Mouse (Mus musculus) MEL (cell line): Measurements from ENCODE around the gene Foxq1. TPM values are rescaled to one million over a fixed set of nuclear protein-coding genes. Genes with fewer than 3 reads are reported as not detected.
A peak's percentile ranks its signal among the peaks of the same experiment; 100 is the strongest.

Experiments
- DNase-seq: peaks from one replicate; pipeline ENCODE4 v3.0.0; 2011; ENCODE audit warnings: low read depth, low spot score
- H3K27ac ChIP-seq: 2 replicates; pipeline ENCODE4 v1.5.1; 2012; ENCODE audit warnings: low read depth, mild to moderate bottlenecking, control low read depth, low read length, moderate library complexity; ENCODE audit not compliant: control insufficient read depth
- H3K27me3 ChIP-seq, 2 experiments: fragments of 150-350 bp in 1 of 2; sonication (generic) in 1 of 2; 2 replicates each; pipeline ENCODE4 v1.6.1; 2012; ENCODE audit warnings: low read length in 2 of 2, mild to moderate bottlenecking in 2 of 2, improper control_type of control experiment in 1 of 2, moderate library complexity in 1 of 2; ENCODE audit not compliant: insufficient read depth in 2 of 2, control insufficient read depth in 1 of 2
- H3K36me3 ChIP-seq, 2 experiments: 2 replicates each; pipeline ENCODE4 v1.6.1; 2012 to 2014; ENCODE audit warnings: low read length in 2 of 2, improper control_type of control experiment in 1 of 2, inconsistent platforms in 1 of 2, mild to moderate bottlenecking in 1 of 2; ENCODE audit not compliant: insufficient read depth in 2 of 2, control insufficient read depth in 1 of 2
- H3K4me1 ChIP-seq, 2 experiments: fragments of 150-350 bp in 1 of 2; sonication (generic) in 1 of 2; 2 replicates each; pipeline ENCODE4 v1.6.1; 2012; ENCODE audit warnings: low read length in 2 of 2, improper control_type of control experiment in 1 of 2, mild to moderate bottlenecking in 1 of 2; ENCODE audit not compliant: insufficient read depth in 2 of 2, control insufficient read depth in 1 of 2
- H3K4me3 ChIP-seq, 2 experiments: fragments of 150-350 bp in 1 of 2; sonication (generic) in 1 of 2; 2 replicates each; pipeline ENCODE4 v1.5.1; 2012; ENCODE audit warnings: low read depth in 2 of 2, low read length in 2 of 2, mild to moderate bottlenecking in 2 of 2, moderate library complexity in 2 of 2, control low read depth in 1 of 2, improper control_type of control experiment in 1 of 2; ENCODE audit not compliant: control insufficient read depth in 1 of 2, insufficient read depth in 1 of 2
- H3K79me2 ChIP-seq: 2 replicates; pipeline ENCODE4 v1.6.1; 2012; ENCODE audit warnings: mild to moderate bottlenecking, low read length, moderate library complexity; ENCODE audit not compliant: control insufficient read depth, poor library complexity, insufficient read depth
- H3K9ac ChIP-seq: 2 replicates; pipeline ENCODE4 v1.6.1; 2012; ENCODE audit warnings: low read depth, mild to moderate bottlenecking, control low read depth, low read length, moderate library complexity; ENCODE audit not compliant: control insufficient read depth, poor library complexity, severe bottlenecking
- H3K9me3 ChIP-seq: fragments of 150-350 bp; sonication (generic); replicated peaks from 2 replicates; pipeline ENCODE4 v1.6.1; 2012; ENCODE audit warnings: mild to moderate bottlenecking, low read length, improper control_type of control experiment, moderate library complexity; ENCODE audit not compliant: insufficient read depth
- BHLHE40 ChIP-seq: IDR thresholded peaks from 2 replicates; pipeline ENCODE4 v1.6.1; 2012; ENCODE audit warnings: low read depth, mild to moderate bottlenecking, inconsistent platforms, low read length, improper control_type of control experiment, borderline replicate concordance
- CHD1 ChIP-seq: IDR thresholded peaks from 2 replicates; pipeline ENCODE4 v1.6.1; 2012; ENCODE audit warnings: low read depth, mild to moderate bottlenecking, inconsistent platforms, low read length, improper control_type of control experiment
- CTCF ChIP-seq, 3 experiments: IDR thresholded peaks in 2 of 3; conservative IDR thresholded peaks in 1 of 3; 2 replicates each; pipeline ENCODE4 v1.5.1; 2011 to 2012; ENCODE audit warnings: low read length in 3 of 3, low read depth in 2 of 3, mild to moderate bottlenecking in 2 of 3, improper control_type of control experiment in 1 of 3, inconsistent platforms in 1 of 3, mixed read lengths in 1 of 3, moderate library complexity in 1 of 3; ENCODE audit not compliant: control insufficient read depth in 1 of 3, insufficient read depth in 1 of 3, poor library complexity in 1 of 3, severe bottlenecking in 1 of 3
- ELF1 ChIP-seq: IDR thresholded peaks from 2 replicates; pipeline ENCODE4 v1.6.1; 2014; ENCODE audit warnings: low read depth, mild to moderate bottlenecking, inconsistent platforms, low read length, improper control_type of control experiment, moderate library complexity
- EP300 ChIP-seq, 2 experiments: IDR thresholded peaks; 2 replicates each; pipeline ENCODE4 v1.6.1; 2011; ENCODE audit warnings: improper control_type of control experiment in 2 of 2, low read length in 2 of 2, low read depth in 1 of 2, mild to moderate bottlenecking in 1 of 2
- ETS1 ChIP-seq: IDR thresholded peaks from 2 replicates; pipeline ENCODE4 v1.6.1; 2012; ENCODE audit warnings: low read depth, mild to moderate bottlenecking, inconsistent platforms, low read length, improper control_type of control experiment, moderate library complexity
- GATA1 ChIP-seq: IDR thresholded peaks from 2 replicates; pipeline ENCODE4 v1.6.1; 2011; ENCODE audit warnings: low read depth, low read length, improper control_type of control experiment
- HCFC1 ChIP-seq: IDR thresholded peaks from 2 replicates; pipeline ENCODE4 v1.6.1; 2012; ENCODE audit warnings: low read depth, mild to moderate bottlenecking, inconsistent platforms, low read length, improper control_type of control experiment, moderate library complexity
- JUND ChIP-seq: IDR thresholded peaks from 2 replicates; pipeline ENCODE4 v1.6.1; 2011; ENCODE audit warnings: low read depth, mild to moderate bottlenecking, improper control_type of control experiment, low read length
- KAT2A ChIP-seq: conservative IDR thresholded peaks from 2 replicates; pipeline ENCODE4 v1.6.1; 2012; ENCODE audit warnings: low read depth, low read length, improper control_type of control experiment, inconsistent platforms
- MAFK ChIP-seq: IDR thresholded peaks from 2 replicates; pipeline ENCODE4 v1.6.1; 2011; ENCODE audit warnings: low read depth, mild to moderate bottlenecking, low read length, improper control_type of control experiment, borderline replicate concordance
- MAX ChIP-seq: IDR thresholded peaks from 2 replicates; pipeline ENCODE4 v1.6.1; 2011; ENCODE audit warnings: low read length, improper control_type of control experiment
- MEF2A ChIP-seq: IDR thresholded peaks from 2 replicates; pipeline ENCODE4 v1.6.1; 2014; ENCODE audit warnings: low read depth, mild to moderate bottlenecking, inconsistent platforms, low read length, improper control_type of control experiment; ENCODE audit not compliant: poor library complexity, insufficient replicate concordance, severe bottlenecking; ENCODE audit errors: extremely low read depth
- MXI1 ChIP-seq: IDR thresholded peaks from 2 replicates; pipeline ENCODE4 v1.6.1; 2011; ENCODE audit warnings: mild to moderate bottlenecking, low read depth, low read length, improper control_type of control experiment
- MYB ChIP-seq: IDR thresholded peaks from 2 replicates; pipeline ENCODE4 v1.6.1; 2011; ENCODE audit warnings: mild to moderate bottlenecking, low read depth, low read length, improper control_type of control experiment
- MYC ChIP-seq: IDR thresholded peaks from 2 replicates; pipeline ENCODE4 v1.6.1; 2011; ENCODE audit warnings: low read depth, mild to moderate bottlenecking, low read length, improper control_type of control experiment, moderate library complexity
- NRF1 ChIP-seq: IDR thresholded peaks from 2 replicates; pipeline ENCODE4 v1.6.1; 2014; ENCODE audit warnings: low read depth, mild to moderate bottlenecking, inconsistent platforms, low read length, improper control_type of control experiment, moderate library complexity; ENCODE audit not compliant: poor library complexity, insufficient read depth, severe bottlenecking
- POLR2AphosphoS2 ChIP-seq: IDR thresholded peaks from 2 replicates; pipeline ENCODE4 v1.6.1; 2011; ENCODE audit warnings: low read length, improper control_type of control experiment
- POLR2AphosphoS5 ChIP-seq: IDR thresholded peaks from 2 replicates; pipeline ENCODE4 v1.6.1; 2012; ENCODE audit warnings: low read depth, borderline replicate concordance, mild to moderate bottlenecking, inconsistent platforms, low read length, moderate library complexity, mixed read lengths
- RAD21 ChIP-seq: IDR thresholded peaks from 2 replicates; pipeline ENCODE4 v1.6.1; 2011; ENCODE audit warnings: mild to moderate bottlenecking, low read depth, low read length, improper control_type of control experiment
- RCOR1 ChIP-seq: IDR thresholded peaks from 2 replicates; pipeline ENCODE4 v1.6.1; 2012; ENCODE audit warnings: low read depth, mild to moderate bottlenecking, inconsistent platforms, low read length, improper control_type of control experiment
- SIN3A ChIP-seq: IDR thresholded peaks from 2 replicates; pipeline ENCODE4 v1.6.1; 2012; ENCODE audit warnings: low read length, improper control_type of control experiment, inconsistent platforms
- TBP ChIP-seq: IDR thresholded peaks from 2 replicates; pipeline ENCODE4 v1.8.0; 2011; ENCODE audit warnings: low read depth, low read length, improper control_type of control experiment
- TCF12 ChIP-seq: IDR thresholded peaks from 2 replicates; pipeline ENCODE4 v1.6.1; 2014; ENCODE audit warnings: low read depth, mild to moderate bottlenecking, inconsistent platforms, low read length, improper control_type of control experiment, moderate library complexity
- UBTF ChIP-seq: IDR thresholded peaks from 2 replicates; pipeline ENCODE4 v1.6.1; 2012; ENCODE audit warnings: low read depth, mild to moderate bottlenecking, inconsistent platforms, low read length, improper control_type of control experiment, moderate library complexity, borderline replicate concordance; ENCODE audit not compliant: insufficient read depth
- ZC3H11A ChIP-seq: IDR thresholded peaks from 2 replicates; pipeline ENCODE4 v1.6.1; 2012; ENCODE audit warnings: low read depth, mild to moderate bottlenecking, inconsistent platforms, low read length, improper control_type of control experiment
- ZKSCAN1 ChIP-seq: IDR thresholded peaks from 2 replicates; pipeline ENCODE4 v1.6.1; 2012; ENCODE audit warnings: low read depth, mild to moderate bottlenecking, inconsistent platforms, low read length, improper control_type of control experiment, moderate library complexity
- ZMIZ1 ChIP-seq: IDR thresholded peaks from 2 replicates; pipeline ENCODE4 v1.6.1; 2012; ENCODE audit warnings: low read depth, mild to moderate bottlenecking, inconsistent platforms, low read length, improper control_type of control experiment, moderate library complexity
- polyA plus RNA-seq, 2 experiments: library from polyadenylated mRNA; stranded (reverse) in 1 of 2; unstranded in 1 of 2; fragments of >175 nt in 1 of 2; fragments of >200 nt in 1 of 2; gene quantifications; 2 replicates each; pipeline versions ENCODE4 v1.2.1 to v1.2.4; 2012; ENCODE audit warnings: low replicate concordance in 2 of 2, low read depth in 1 of 2; ENCODE audit not compliant: insufficient read length in 2 of 2, insufficient read depth in 1 of 2, missing spikeins in 1 of 2
- total RNA-seq: library from RNA; depleted of rRNA; stranded (reverse); fragments of 300-350 nt; gene quantifications from 2 replicates; pipeline ENCODE4 v1.2.3, GENCODE M21; 2012

Gene Foxq1
- total and polyA plus RNA-seq, 3 experiments = not detected

DNA sequence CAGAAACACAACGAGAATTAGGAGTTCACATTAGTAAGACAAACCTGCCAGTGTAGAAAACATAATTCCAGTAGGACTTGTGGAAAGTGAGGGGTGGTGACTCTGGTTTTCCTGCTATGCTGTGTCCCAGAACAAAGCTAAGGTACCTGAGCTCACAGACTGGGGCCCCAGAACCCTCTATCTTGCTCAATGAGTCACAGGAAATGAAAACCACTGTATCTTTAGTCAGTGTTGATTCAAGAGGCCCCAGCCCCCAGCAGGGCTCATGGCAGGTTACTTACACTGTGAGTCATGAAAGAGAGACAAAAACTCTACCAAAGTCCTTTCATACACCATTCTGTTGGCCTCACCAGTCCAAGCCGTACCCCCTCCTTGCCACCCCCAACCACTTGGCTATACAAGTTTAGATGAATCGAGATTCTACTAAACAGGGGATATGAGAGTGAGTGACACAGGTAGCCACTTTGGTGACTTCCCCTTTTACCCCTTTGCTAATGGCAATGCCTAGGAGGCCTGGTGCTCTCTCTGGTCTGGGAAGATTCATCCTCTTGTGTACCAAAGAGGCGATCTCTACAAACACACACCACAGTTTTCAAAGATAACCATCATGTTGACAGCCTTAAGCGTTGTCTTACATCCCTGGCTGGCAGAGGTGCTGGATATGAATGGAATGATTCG, 11.8 kb downstream of the Foxq1 start:
- TF ChIP-seq RCOR1 = no peak
- no peak for TF ChIP-seq NRF1
- TF ChIP-seq MAFK = no peak
- no peak for TF ChIP-seq RAD21
- no peak for TF ChIP-seq ZKSCAN1
- TF ChIP-seq GATA1 = no peak
- TF ChIP-seq KAT2A = no peak
- TF ChIP-seq JUND = 0 out of 2 replicates have a peak, but pooled peaks have one; percentile 34
- no peak for TF ChIP-seq MEF2A
- TF ChIP-seq MYB = no peak
- no peak for TF ChIP-seq CTCF (IDR thresholded peaks at IDR 0.05 in 2 of 3, conservative IDR thresholded peaks at IDR 0.05 in 1 of 3; ENCODE audit: control insufficient read depth in 1 of 3, insufficient read depth in 1 of 3, low read depth in 2 of 3, low read length in 3 of 3, poor library complexity in 1 of 3, severe bottlenecking in 1 of 3)
- peak in 1 of 2 experiments; percentile 36; a peak in 1 of 4 replicates for TF ChIP-seq EP300 (IDR thresholded peaks at IDR 0.05; ENCODE audit: low read depth in 1 of 2, low read length in 2 of 2)
- no peak for TF ChIP-seq POLR2AphosphoS2
- H3K4me1 ChIP-seq = no peaks in the 10 kb centered on the region
- H3K9me3 ChIP-seq = no peaks in the 10 kb centered on the region
- no peak overlapping the region for H3K4me3 ChIP-seq
- H3K9ac ChIP-seq = no peak overlapping the region
- H3K36me3 ChIP-seq = no peaks in the 10 kb centered on the region
- no peak overlapping the region for H3K27ac ChIP-seq
- no peaks in the 10 kb centered on the region for H3K27me3 ChIP-seq
- H3K79me2 ChIP-seq = no peaks in the 10 kb centered on the region
- DNase-seq = peak; percentile 34

DNA sequence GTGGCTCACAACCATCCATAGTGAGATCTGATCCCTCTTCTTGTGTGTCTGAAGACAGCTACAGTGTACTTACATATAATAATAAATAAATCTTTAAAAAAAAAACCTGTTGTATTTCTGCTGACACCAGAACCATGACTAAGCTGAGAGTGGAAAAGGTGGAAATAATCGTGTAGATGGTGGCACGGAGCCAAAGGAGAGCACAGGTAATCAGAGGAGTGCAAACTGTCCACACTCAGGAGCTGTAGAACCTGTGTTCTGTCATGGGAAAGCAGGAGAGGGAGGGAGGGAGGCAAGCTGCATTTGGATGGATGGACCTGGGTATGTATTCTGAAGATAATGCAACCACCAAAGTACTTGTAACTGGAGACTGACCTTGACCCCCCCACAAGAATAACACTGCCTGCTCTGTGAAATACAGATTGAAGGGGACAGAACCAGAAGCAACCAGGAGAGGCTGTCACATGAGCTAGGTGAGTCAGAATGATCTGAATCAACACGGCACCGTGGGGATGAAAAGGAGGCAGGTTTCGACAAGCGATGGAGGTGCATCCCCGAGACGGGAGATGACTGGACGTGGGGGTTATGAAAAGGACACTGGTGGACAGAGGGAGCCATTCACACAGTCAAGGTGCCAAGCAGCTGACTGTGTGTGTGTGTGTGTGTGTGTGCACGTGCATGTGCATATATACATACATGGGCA, 17.0 kb downstream of the Foxq1 start:
- no peak overlapping the region for H3K9ac ChIP-seq
- H3K27ac ChIP-seq = no peak overlapping the region
- no peak overlapping the region for H3K4me3 ChIP-seq
- no peak for DNase-seq
- H3K36me3 ChIP-seq = no peaks in the 10 kb centered on the region
- no peaks in the 10 kb centered on the region for H3K79me2 ChIP-seq
- TF ChIP-seq MAX = no peak
- no peak for TF ChIP-seq TCF12
- TF ChIP-seq ZMIZ1 = no peak
- TF ChIP-seq ZC3H11A = no peak
- no peak for TF ChIP-seq MYB
- TF ChIP-seq KAT2A = no peak
- TF ChIP-seq UBTF = no peak
- TF ChIP-seq ELF1 = no peak
- TF ChIP-seq POLR2AphosphoS5 = no peak
- TF ChIP-seq MXI1 = no peak
- no peak for TF ChIP-seq NRF1
- no peak for TF ChIP-seq HCFC1
- TF ChIP-seq BHLHE40 = no peak
- no peak for TF ChIP-seq MYC
- TF ChIP-seq ETS1 = no peak
- no peak for TF ChIP-seq TBP
- no peak for TF ChIP-seq CHD1
- TF ChIP-seq RAD21 = no peak
- TF ChIP-seq SIN3A = no peak
- H3K27me3 ChIP-seq = no peaks in the 10 kb centered on the region; a peak in 1 of 4 replicates
- no peaks in the 10 kb centered on the region for H3K9me3 ChIP-seq
- H3K4me1 ChIP-seq = no peaks in the 10 kb centered on the region
